Mouse (Mus musculus): ENCODE measurements around the gene Homez. TPM values are rescaled to one million over a fixed set of nuclear protein-coding genes. Genes with fewer than 3 reads are reported as not detected.

The Homez gene
- 12.1 and 16.8 TPM in 2 replicates for polyA plus RNA-seq (2011; ENCODE audit: insufficient read depth, insufficient read length, low read depth, missing spikeins)

GRCm38 (mm10) chr14:54870861-54871260 lies at the start of gene Homez:
Homez (minus strand) TSS chr14:54870961.
- H3K9ac ChIP-seq (ENCODE audit: low read depth, poor library complexity, severe bottlenecking), result no peak within 1 kb of the TSS
- H3K27ac ChIP-seq (ENCODE audit: insufficient read depth, low read length), result no peak within 1 kb of the TSS
- no peaks in the 10 kb centered on the region for H3K27me3 ChIP-seq (ENCODE audit: control insufficient read depth, insufficient read depth, low read length, poor library complexity, severe bottlenecking)
- H3K36me3 ChIP-seq (ENCODE audit: control insufficient read depth, insufficient read depth, low read length, poor library complexity, severe bottlenecking), result no peaks in the 10 kb centered on the region
- TF ChIP-seq POLR2A (IDR thresholded peaks at IDR 0.05; ENCODE audit: insufficient read depth, low read length), result no peak
- TF ChIP-seq EP300 (IDR thresholded peaks at IDR 0.05; ENCODE audit: insufficient read depth, low read depth, low read length), result no peak
- no peak for TF ChIP-seq CTCF (IDR thresholded peaks at IDR 0.05; ENCODE audit: low read depth, low read length)
- H3K9me3 ChIP-seq (replicated peaks; ENCODE audit: control insufficient read depth, insufficient read depth, low read length, poor library complexity, severe bottlenecking), result no peaks in the 10 kb centered on the region
- no peak within 1 kb of the TSS for H3K4me3 ChIP-seq (ENCODE audit: low read depth, low read length)
- H3K4me1 ChIP-seq (ENCODE audit: control insufficient read depth, insufficient read depth, low read length), result no peaks in the 10 kb centered on the region

GRCm38 (mm10) chr14:54920076-54920685 lies 49.4 kb upstream of the Homez start:
- Histone ChIP-seq H3K4me3 (ENCODE audit: low read depth, low read length) (no peak overlapping the region), H3K9ac (ENCODE audit: low read depth, poor library complexity, severe bottlenecking) (no peak overlapping the region), H3K27me3 (ENCODE audit: control insufficient read depth, insufficient read depth, low read length, poor library complexity, severe bottlenecking) (no peaks in the 10 kb centered on the region), H3K4me1 (ENCODE audit: control insufficient read depth, insufficient read depth, low read length) (peaks cover 3% of the 10 kb centered on the region), H3K36me3 (ENCODE audit: control insufficient read depth, insufficient read depth, low read length, poor library complexity, severe bottlenecking) (peaks cover 16% of the 10 kb centered on the region; the same call in 1 of the 2 replicates), H3K9me3 (replicated peaks; ENCODE audit: control insufficient read depth, insufficient read depth, low read length, poor library complexity, severe bottlenecking) (no peaks in the 10 kb centered on the region; the same call in 1 of the 2 replicates), H3K27ac (ENCODE audit: insufficient read depth, low read length) (no peak overlapping the region)
- TF ChIP-seq CTCF (IDR thresholded peaks at IDR 0.05; ENCODE audit: low read depth, low read length) (no peak), POLR2A (IDR thresholded peaks at IDR 0.05; ENCODE audit: insufficient read depth, low read length) (no peak), EP300 (IDR thresholded peaks at IDR 0.05; ENCODE audit: insufficient read depth, low read depth, low read length) (no peak)

- peaks cover 3% of the 10 kb centered on the region; the same call in 1 of the 2 replicates for H3K27me3 ChIP-seq (ENCODE audit: control insufficient read depth, insufficient read depth, low read length, poor library complexity, severe bottlenecking)
- no peak overlapping the region for H3K27ac ChIP-seq (ENCODE audit: insufficient read depth, low read length)
- TF ChIP-seq CTCF (IDR thresholded peaks at IDR 0.05; ENCODE audit: low read depth, low read length) (no peak), EP300 (IDR thresholded peaks at IDR 0.05; ENCODE audit: insufficient read depth, low read depth, low read length) (no peak), POLR2A (IDR thresholded peaks at IDR 0.05; ENCODE audit: insufficient read depth, low read length) (no peak)
- H3K4me3 ChIP-seq (ENCODE audit: low read depth, low read length), result peak overlapping the region; percentile 82
- no peaks in the 10 kb centered on the region for H3K9me3 ChIP-seq (replicated peaks; ENCODE audit: control insufficient read depth, insufficient read depth, low read length, poor library complexity, severe bottlenecking)
- peaks cover 13% of the 10 kb centered on the region; the same call in 1 of the 2 replicates for H3K36me3 ChIP-seq (ENCODE audit: control insufficient read depth, insufficient read depth, low read length, poor library complexity, severe bottlenecking)
- H3K4me1 ChIP-seq (ENCODE audit: control insufficient read depth, insufficient read depth, low read length), result peaks cover 3% of the 10 kb centered on the region
- H3K9ac ChIP-seq (ENCODE audit: low read depth, poor library complexity, severe bottlenecking), result peak overlapping the region; percentile 85
Measured at GRCm38 (mm10) chr14:54913343-54913742, 42.6 kb upstream of the Homez start.

GRCm38 (mm10) chr14:54912886-54913285 lies 42.1 kb upstream of the Homez start, which contains the start of gene Slc22a17:
Slc22a17 (minus strand) TSS chr14:54913132.
- peak; percentile 74 for TF ChIP-seq POLR2A (IDR thresholded peaks at IDR 0.05; ENCODE audit: insufficient read depth, low read length)
- no peak for TF ChIP-seq EP300 (IDR thresholded peaks at IDR 0.05; ENCODE audit: insufficient read depth, low read depth, low read length)
- TF ChIP-seq CTCF (IDR thresholded peaks at IDR 0.05; ENCODE audit: low read depth, low read length), result no peak
- Histone ChIP-seq H3K27ac (ENCODE audit: insufficient read depth, low read length) (no peak within 1 kb of the TSS), H3K4me1 (ENCODE audit: control insufficient read depth, insufficient read depth, low read length) (peaks cover 3% of the 10 kb centered on the region), H3K36me3 (ENCODE audit: control insufficient read depth, insufficient read depth, low read length, poor library complexity, severe bottlenecking) (peaks cover 11% of the 10 kb centered on the region; the same call in 1 of the 2 replicates), H3K4me3 (ENCODE audit: low read depth, low read length) (peak within 1 kb of the TSS; percentile 82), H3K9me3 (replicated peaks; ENCODE audit: control insufficient read depth, insufficient read depth, low read length, poor library complexity, severe bottlenecking) (no peaks in the 10 kb centered on the region), H3K9ac (ENCODE audit: low read depth, poor library complexity, severe bottlenecking) (peak within 1 kb of the TSS; percentile 85), H3K27me3 (ENCODE audit: control insufficient read depth, insufficient read depth, low read length, poor library complexity, severe bottlenecking) (peaks cover 3% of the 10 kb centered on the region; the same call in 1 of the 2 replicates)

- Histone ChIP-seq H3K4me1 (ENCODE audit: control insufficient read depth, insufficient read depth, low read length) (peaks cover 6% of the 10 kb centered on the region), H3K4me3 (ENCODE audit: low read depth, low read length) (peak overlapping the region; percentile 82), H3K36me3 (ENCODE audit: control insufficient read depth, insufficient read depth, low read length, poor library complexity, severe bottlenecking) (peaks cover 10% of the 10 kb centered on the region; the same call in 1 of the 2 replicates), H3K27me3 (ENCODE audit: control insufficient read depth, insufficient read depth, low read length, poor library complexity, severe bottlenecking) (peaks cover 3% of the 10 kb centered on the region; the same call in 1 of the 2 replicates), H3K9ac (ENCODE audit: low read depth, poor library complexity, severe bottlenecking) (peak overlapping the region; percentile 85), H3K9me3 (replicated peaks; ENCODE audit: control insufficient read depth, insufficient read depth, low read length, poor library complexity, severe bottlenecking) (no peaks in the 10 kb centered on the region), H3K27ac (ENCODE audit: insufficient read depth, low read length) (no peak overlapping the region)
- TF ChIP-seq POLR2A (IDR thresholded peaks at IDR 0.05; ENCODE audit: insufficient read depth, low read length) (no peak), CTCF (IDR thresholded peaks at IDR 0.05; ENCODE audit: low read depth, low read length) (no peak), EP300 (IDR thresholded peaks at IDR 0.05; ENCODE audit: insufficient read depth, low read depth, low read length) (no peak)
Measured at GRCm38 (mm10) chr14:54912109-54912850, 41.5 kb upstream of the Homez start.

All from ES-Bruce4 (cell line).